Mouse (Mus musculus) stomach, postnatal 0 days (tissue): ENCODE results near the gene 1700037H04Rik. TPM values are rescaled to one million over a fixed set of nuclear protein-coding genes. Genes with fewer than 3 reads are reported as not detected.

ENCODE experiments used
- ATAC-seq: fragments of 200-750 bp; cut with Nextera tagmentation; 2 replicates; pipeline ENCODE4 v1.8.0; 2017; ENCODE audit not compliant: low FRiP score, low TSS enrichment
- DNase-seq: peaks from one replicate; pipeline ENCODE4 v3.0.0-alpha.2; 2016; ENCODE audit warnings: low spot score
- H3K27ac ChIP-seq: fragments of 300-500 bp; sonication (generic); replicated peaks from 2 replicates; pipeline ENCODE4 v1.5.1; 2014; ENCODE audit warnings: mild to moderate bottlenecking, control low read depth
- H3K27me3 ChIP-seq: fragments of 300-500 bp; sonication (generic); 2 replicates; pipeline ENCODE4 v1.6.1; 2014; ENCODE audit warnings: low read length; ENCODE audit not compliant: control insufficient read depth, insufficient read depth
- H3K36me3 ChIP-seq: fragments of 300-500 bp; sonication (generic); 2 replicates; pipeline ENCODE4 v1.6.1; 2014; ENCODE audit warnings: low read length, mixed read lengths; ENCODE audit not compliant: control insufficient read depth, insufficient read depth
- H3K4me1 ChIP-seq: fragments of 300-500 bp; sonication (generic); replicated peaks from 2 replicates; pipeline ENCODE4 v1.6.1; 2014; ENCODE audit warnings: antibody characterized with exemption; ENCODE audit not compliant: control insufficient read depth, insufficient read depth
- H3K4me2 ChIP-seq: fragments of 300-500 bp; sonication (generic); replicated peaks from 2 replicates; pipeline ENCODE4 v1.6.1; 2014; ENCODE audit warnings: low read depth, mild to moderate bottlenecking, control low read depth, moderate library complexity
- H3K4me3 ChIP-seq: fragments of 300-500 bp; sonication (generic); 2 replicates; pipeline ENCODE4 v1.5.1; 2014; ENCODE audit warnings: low read depth, low read length, control low read depth
- H3K9ac ChIP-seq: fragments of 300-500 bp; sonication (generic); 2 replicates; pipeline ENCODE4 v1.6.1; 2014; ENCODE audit warnings: mild to moderate bottlenecking, low read length, control low read depth, mixed read lengths
- H3K9me3 ChIP-seq: fragments of 300-500 bp; sonication (generic); 2 replicates; pipeline ENCODE4 v1.6.1; 2016; ENCODE audit warnings: low read length; ENCODE audit not compliant: control insufficient read depth
- CTCF ChIP-seq: IDR thresholded peaks from 2 replicates; pipeline ENCODE4 v1.5.1; 2016; ENCODE audit warnings: antibody characterized with exemption, low read depth, mild to moderate bottlenecking, moderate library complexity
- EP300 ChIP-seq: optimal IDR thresholded peaks from 2 replicates; pipeline ENCODE3; 2016; ENCODE audit warnings: antibody characterized with exemption
- WGBS: fragments of 180-500 bp; shearing (Covaris S2); extraction: QIAGEN DNeasy Blood & Tissue Kit; methylation state at CpG from one replicate; pipeline ENCODE4 v1.1.7; 2014; 5-methylcytosine and 5-hydroxymethylcytosine counted together
- polyA plus RNA-seq: library from polyadenylated mRNA; unstranded; fragments of >200 nt; fragmentation: Nextera tagmentation; extraction: Ambion mirVana; gene quantifications from 2 replicates; pipeline ENCODE4 v1.2.1, GENCODE M21; 2015

1700037H04Rik gene
- polyA plus RNA-seq, 1 experiment from 2014 or later: 42.6 TPM

DNA sequence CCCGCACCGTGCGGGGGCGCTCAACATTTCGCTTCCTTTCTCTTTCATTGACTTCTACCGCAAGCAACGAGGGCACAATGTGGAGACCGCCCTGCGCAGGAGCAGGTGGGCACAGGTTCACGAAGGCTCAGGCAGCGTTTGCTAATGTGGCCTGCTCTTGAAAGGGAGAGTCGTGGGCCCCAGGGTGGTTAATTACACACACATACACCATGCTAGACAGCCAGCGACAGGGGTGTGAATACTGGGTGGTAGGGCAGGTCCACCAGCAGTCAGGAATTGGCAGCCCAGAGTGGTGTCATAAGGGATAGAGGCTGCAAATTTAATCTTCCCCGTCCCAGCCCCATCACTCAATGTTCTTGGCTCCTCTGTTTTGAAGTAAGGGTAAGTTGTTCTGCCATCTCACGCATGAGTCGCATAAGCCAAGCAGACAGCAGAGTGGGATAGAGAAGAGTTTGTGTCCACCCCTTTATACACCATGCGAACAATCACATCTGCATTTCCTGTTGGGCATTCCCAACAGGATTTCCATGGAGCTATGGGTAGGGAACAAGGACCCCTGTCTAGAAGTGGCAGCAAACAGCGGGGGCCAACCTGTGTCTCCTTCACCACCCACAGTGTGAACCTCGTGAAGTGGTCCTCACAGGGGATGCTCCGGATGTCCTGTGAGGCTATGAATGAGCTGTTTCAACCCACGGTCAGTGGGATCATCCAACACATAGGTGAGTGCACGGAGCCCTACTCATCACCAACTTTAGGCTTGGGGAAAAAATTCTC is 16.7 kb downstream of the 1700037H04Rik start:
- no peak for DNase-seq
- WGBS: 65% methylated on average over 22 of the region's 22 CpGs
- peaks cover 25% of the 10 kb centered on the region for H3K36me3 ChIP-seq

DNA sequence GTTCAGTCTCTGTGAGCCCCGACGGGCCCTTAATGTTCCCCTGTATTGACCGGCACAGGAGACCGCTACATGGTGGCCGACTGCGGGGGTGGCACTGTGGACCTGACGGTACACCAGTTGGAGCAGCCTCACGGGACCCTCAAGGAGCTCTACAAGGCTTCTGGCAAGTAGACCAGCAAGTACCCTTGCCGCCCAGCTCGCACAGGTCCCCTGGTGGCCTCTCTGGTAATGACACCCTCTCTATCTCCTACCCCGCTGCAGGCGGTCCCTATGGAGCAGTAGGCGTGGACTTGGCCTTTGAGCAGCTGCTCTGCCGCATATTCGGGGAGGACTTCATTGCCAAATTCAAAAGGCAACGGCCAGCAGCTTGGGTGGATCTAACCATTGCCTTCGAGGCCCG is 17.3 kb downstream of the 1700037H04Rik start:
- TF ChIP-seq EP300 (no peak), CTCF (peak; percentile 82)
- 0 out of 2 replicates have a peak overlapping the region, but pooled peaks have one; percentile 13 for H3K9ac ChIP-seq
- 25% methylated on average over 18 of the region's 18 CpGs for WGBS
- DNase-seq: peak; percentile 86
- no peaks in the 10 kb centered on the region for H3K27me3 ChIP-seq
- ATAC-seq: peak; percentile 80
- H3K27ac ChIP-seq: no peak overlapping the region
- peak overlapping the region; percentile 31; the same call in 1 of the 2 replicates for H3K4me2 ChIP-seq
- H3K36me3 ChIP-seq: peaks cover 20% of the 10 kb centered on the region
- no peak overlapping the region for H3K4me3 ChIP-seq
- H3K4me1 ChIP-seq: no peaks in the 10 kb centered on the region
- no peaks in the 10 kb centered on the region for H3K9me3 ChIP-seq

More for the DNA sequence above, 16.7 kb downstream of the 1700037H04Rik start:
- no peaks in the 10 kb centered on the region for H3K4me1 ChIP-seq
- TF ChIP-seq EP300 (no peak), CTCF (no peak)
- no peaks in the 10 kb centered on the region for H3K9me3 ChIP-seq
- peak overlapping the region; percentile 31; the same call in 1 of the 2 replicates for H3K4me2 ChIP-seq
- H3K27me3 ChIP-seq: no peaks in the 10 kb centered on the region
- peak; percentile 2; the same call in 1 of the 2 replicates for ATAC-seq
- no peak overlapping the region for H3K27ac ChIP-seq
- 0 out of 2 replicates have a peak overlapping the region, but pooled peaks have one; percentile 13 for H3K9ac ChIP-seq
- no peak overlapping the region for H3K4me3 ChIP-seq

DNA sequence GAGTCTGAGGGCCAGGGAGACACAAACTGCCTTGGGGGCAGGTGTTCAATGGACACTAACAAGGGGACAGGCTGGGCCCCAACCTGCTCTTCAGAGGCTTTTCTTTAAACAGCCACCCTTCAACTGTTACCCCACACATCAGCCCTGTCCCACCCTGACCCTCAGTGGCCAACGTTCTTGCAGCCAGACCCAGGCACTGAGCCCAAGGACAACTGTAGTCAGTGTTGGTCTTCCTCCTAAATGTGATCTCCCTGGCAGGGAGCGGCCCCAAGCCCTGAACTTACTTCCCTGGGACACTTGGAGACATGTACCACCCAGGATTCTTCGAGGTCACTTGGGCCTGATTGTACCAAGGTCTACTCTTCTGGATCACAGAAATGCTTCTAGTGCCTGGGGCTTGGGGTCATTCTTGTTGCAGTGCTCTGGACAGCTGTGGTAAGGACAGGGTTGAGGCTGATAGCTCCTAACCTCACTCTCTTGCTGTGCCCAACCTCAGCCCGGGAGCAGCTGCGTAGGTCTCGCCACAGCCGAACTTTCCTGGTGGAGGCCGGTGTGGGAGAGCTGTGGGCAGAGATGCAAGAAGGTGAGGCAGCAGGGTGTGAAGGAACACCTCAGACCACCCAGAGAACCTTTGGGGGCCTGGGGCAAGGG is 18.4 kb downstream of the 1700037H04Rik start:
- no peak for DNase-seq
- no peaks in the 10 kb centered on the region for H3K27me3 ChIP-seq
- H3K36me3 ChIP-seq: peaks cover 16% of the 10 kb centered on the region

DNA sequence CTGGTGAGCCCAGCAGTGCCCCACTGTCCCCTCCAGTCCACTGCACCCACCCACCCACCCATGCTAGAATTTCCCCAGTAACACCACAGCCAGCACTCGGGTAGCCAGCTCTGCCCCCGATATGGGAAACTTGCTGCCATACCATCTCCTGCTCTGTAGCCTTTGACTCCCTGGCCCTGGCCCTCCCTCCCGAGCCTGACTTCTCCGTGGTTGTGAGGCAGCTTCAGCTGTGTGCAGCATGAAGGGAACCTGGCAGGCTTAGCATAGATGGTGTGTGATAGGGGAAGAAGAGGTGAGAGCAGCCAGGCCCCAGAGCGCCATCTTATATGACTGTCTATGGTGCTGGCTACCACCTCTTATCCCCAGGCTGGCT is 19.4 kb downstream of the 1700037H04Rik start:
- ATAC-seq (no peak), DNase-seq (no peak)
- no peak overlapping the region for H3K4me2 ChIP-seq
- H3K4me3 ChIP-seq: no peak overlapping the region
- no peaks in the 10 kb centered on the region for H3K4me1 ChIP-seq
- no peaks in the 10 kb centered on the region for H3K9me3 ChIP-seq
- 56% methylated on average over 5 of the region's 5 CpGs for WGBS
- no peak overlapping the region for H3K9ac ChIP-seq
- no peaks in the 10 kb centered on the region for H3K27me3 ChIP-seq
- no peak for TF ChIP-seq CTCF
- no peak for TF ChIP-seq EP300
- peaks cover 10% of the 10 kb centered on the region; the same call in 1 of the 2 replicates for H3K36me3 ChIP-seq
- H3K27ac ChIP-seq: 0 out of 2 replicates have a peak overlapping the region, but pooled peaks have one; percentile 8

More for the DNA sequence above, 18.4 kb downstream of the 1700037H04Rik start:
- Histone ChIP-seq H3K4me3 (no peak overlapping the region), H3K4me2 (no peak overlapping the region), H3K27ac (no peak overlapping the region), H3K9ac (no peak overlapping the region), H3K4me1 (no peaks in the 10 kb centered on the region), H3K9me3 (no peaks in the 10 kb centered on the region)
- 85% methylated on average over 8 of the region's 8 CpGs for WGBS
- TF ChIP-seq EP300 (no peak), CTCF (no peak)
- no peak for ATAC-seq

DNA sequence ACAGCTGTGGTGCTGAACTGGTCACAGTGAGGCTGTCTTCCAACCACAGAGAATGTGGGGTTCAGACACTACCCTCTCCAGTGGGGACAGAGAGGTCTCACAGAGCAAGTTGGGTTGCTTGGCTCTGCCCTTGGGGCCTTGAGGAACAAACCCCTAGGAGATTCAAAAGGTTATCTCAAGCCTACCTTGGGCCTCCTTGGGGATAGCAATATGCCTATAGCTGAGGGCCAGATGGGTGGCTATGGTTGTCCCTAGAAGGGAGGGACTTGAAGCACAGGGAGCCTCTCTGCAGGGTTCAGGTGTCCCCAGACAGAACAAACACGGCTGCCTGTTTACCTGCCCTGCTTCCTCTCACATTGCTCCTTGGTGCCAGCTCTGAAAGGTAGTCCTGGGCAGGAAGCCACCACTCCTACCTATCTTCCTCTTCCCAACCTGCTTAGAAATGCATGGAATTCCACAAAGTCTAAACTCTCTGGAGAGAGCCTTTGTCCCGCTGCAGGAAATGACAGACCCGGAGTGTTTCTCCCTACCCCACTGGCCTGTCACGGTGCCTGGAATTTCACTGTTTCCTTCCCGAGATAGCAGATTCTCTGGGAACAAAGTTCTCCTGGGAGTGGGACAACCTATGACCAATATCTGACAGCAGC is 19.9 kb downstream of the 1700037H04Rik start:
- H3K4me2 ChIP-seq: no peak overlapping the region
- no peak overlapping the region for H3K4me3 ChIP-seq
- no peaks in the 10 kb centered on the region for H3K9me3 ChIP-seq
- peak overlapping the region; percentile 40; the same call in 1 of the 2 replicates for H3K27ac ChIP-seq
- DNase-seq (no peak), ATAC-seq (peak; percentile 6; the same call in 1 of the 2 replicates)
- WGBS: 27% methylated on average over 5 of the region's 5 CpGs
- peaks cover 7% of the 10 kb centered on the region; the same call in 1 of the 2 replicates for H3K36me3 ChIP-seq
- H3K4me1 ChIP-seq: no peaks in the 10 kb centered on the region
- H3K9ac ChIP-seq: no peak overlapping the region
- H3K27me3 ChIP-seq: no peaks in the 10 kb centered on the region
- TF ChIP-seq EP300 (no peak), CTCF (no peak)
